Mouse (Mus musculus) heart, embryonic 15.5 days (tissue): ENCODE measurements around the gene Amd1. TPM values are rescaled to one million over a fixed set of nuclear protein-coding genes. Genes with fewer than 3 reads are reported as not detected.
"Not testable (repeated sequence)": the region's sequence is repeated elsewhere in the genome, so short reads cannot be mapped to it uniquely, and the experiment has no call there.

Experiments
- ATAC-seq: fragments of 200-750 bp; cut with Nextera tagmentation; replicated peaks from 2 replicates; pipeline ENCODE4 v1.8.0; 2017; ENCODE audit warnings: low read depth, moderate TSS enrichment; ENCODE audit not compliant: insufficient number of reproducible peaks, insufficient read depth, low FRiP score
- H3K27ac ChIP-seq: fragments of 300-500 bp; sonication (generic); 2 replicates; pipeline ENCODE4 v1.5.1; 2015; ENCODE audit warnings: mild to moderate bottlenecking, inconsistent platforms
- H3K27me3 ChIP-seq: fragments of 300-500 bp; sonication (generic); 2 replicates; pipeline ENCODE4 v1.6.1; 2015; ENCODE audit warnings: inconsistent platforms
- H3K36me3 ChIP-seq: fragments of 300-500 bp; sonication (generic); 2 replicates; pipeline ENCODE4 v1.6.1; 2015; ENCODE audit warnings: mild to moderate bottlenecking, inconsistent platforms
- H3K4me1 ChIP-seq: fragments of 300-500 bp; sonication (generic); replicated peaks from 2 replicates; pipeline ENCODE4 v1.6.1; 2015; ENCODE audit warnings: inconsistent platforms
- H3K4me2 ChIP-seq: fragments of 300-500 bp; sonication (generic); 2 replicates; pipeline ENCODE4 v1.6.1; 2015; ENCODE audit warnings: inconsistent platforms, mild to moderate bottlenecking, moderate library complexity
- H3K4me3 ChIP-seq: fragments of 300-500 bp; sonication (generic); 2 replicates; pipeline ENCODE4 v1.5.1; 2015; ENCODE audit warnings: mild to moderate bottlenecking, inconsistent platforms
- H3K9ac ChIP-seq: fragments of 300-500 bp; sonication (generic); 2 replicates; pipeline ENCODE4 v1.6.1; 2015; ENCODE audit warnings: mild to moderate bottlenecking, inconsistent platforms
- H3K9me3 ChIP-seq: fragments of 300-500 bp; sonication (generic); replicated peaks from 2 replicates; pipeline ENCODE4 v1.6.1; 2016; ENCODE audit warnings: inconsistent platforms
- WGBS: fragments of 180-500 bp; shearing (Covaris S2); methylation state at CpG from one replicate; pipeline ENCODE4 v1.1.7; 2015; ENCODE audit warnings: mixed read lengths; 5-methylcytosine and 5-hydroxymethylcytosine counted together
- polyA plus RNA-seq: library from polyadenylated mRNA; unstranded; fragments of >200 nt; fragmentation: Nextera tagmentation; extraction: Ambion mirVana; gene quantifications from 2 replicates; pipeline ENCODE4 v1.2.1, GENCODE M21; 2015

Amd1 gene
- polyA plus RNA-seq, 1 experiment from 2014 or later, result 34.7 TPM

- WGBS, result 77% methylated on average over 1 of the region's 1 CpGs
- Histone ChIP-seq H3K4me2 (no peak overlapping the region), H3K9me3 (no peaks in the 10 kb centered on the region), H3K4me1 (peaks cover 9% of the 10 kb centered on the region), H3K4me3 (no peak overlapping the region), H3K27me3 (no peaks in the 10 kb centered on the region), H3K9ac (no peak overlapping the region), H3K36me3 (no peaks in the 10 kb centered on the region), H3K27ac (no peak overlapping the region)
- no peak for ATAC-seq
These were observed 28.3 kb upstream of the Amd1 start for GRCm38 (mm10) chr10:40330262-40330661.

- Histone ChIP-seq H3K36me3 (no peaks in the 10 kb centered on the region), H3K9me3 (no peaks in the 10 kb centered on the region), H3K9ac (no peak overlapping the region), H3K4me2 (peak overlapping the region; percentile 25; the same call in 1 of the 2 replicates), H3K27ac (peak overlapping the region; percentile 68), H3K4me1 (peaks cover 9% of the 10 kb centered on the region), H3K4me3 (no peak overlapping the region), H3K27me3 (no peaks in the 10 kb centered on the region)
- 31% methylated on average over 9 of the region's 9 CpGs for WGBS
- ATAC-seq, result peak; percentile 70
These were observed 26.1 kb upstream of the Amd1 start for GRCm38 (mm10) chr10:40328004-40328551.

- Histone ChIP-seq H3K4me2 (no peak overlapping the region), H3K36me3 (no peaks in the 10 kb centered on the region), H3K9me3 (no peaks in the 10 kb centered on the region), H3K4me1 (no peaks in the 10 kb centered on the region), H3K9ac (no peak overlapping the region), H3K27me3 (no peaks in the 10 kb centered on the region), H3K27ac (no peak overlapping the region), H3K4me3 (no peak overlapping the region)
- 90% methylated on average over 10 of the region's 10 CpGs for WGBS
- no peak for ATAC-seq
These were observed 18.3 kb upstream of the Amd1 start for GRCm38 (mm10) chr10:40320306-40320705.

GRCm38 (mm10) chr10:40316841-40317585 is 15.0 kb upstream of the Amd1 start:
- no peak overlapping the region for H3K4me3 ChIP-seq
- peaks cover 6% of the 10 kb centered on the region; the same call in 1 of the 2 replicates for H3K4me1 ChIP-seq
- H3K27ac ChIP-seq, result no peak overlapping the region
- no peaks in the 10 kb centered on the region for H3K9me3 ChIP-seq
- ATAC-seq, result no peak
- no peak overlapping the region for H3K9ac ChIP-seq
- no peaks in the 10 kb centered on the region for H3K36me3 ChIP-seq
- no peak overlapping the region for H3K4me2 ChIP-seq
- H3K27me3 ChIP-seq, result no peaks in the 10 kb centered on the region
- WGBS, result 45% methylated on average over 7 of the region's 7 CpGs

- no peak overlapping the region for H3K9ac ChIP-seq
- H3K4me3 ChIP-seq, result no peak overlapping the region
- H3K27ac ChIP-seq, result peak overlapping the region; percentile 19; the same call in 1 of the 2 replicates
- no peaks in the 10 kb centered on the region for H3K9me3 ChIP-seq
- 52% methylated on average over 4 of the region's 4 CpGs for WGBS
- no peaks in the 10 kb centered on the region for H3K36me3 ChIP-seq
- H3K27me3 ChIP-seq, result no peaks in the 10 kb centered on the region
- no peak for ATAC-seq
- peaks cover 6% of the 10 kb centered on the region; the same call in 1 of the 2 replicates for H3K4me1 ChIP-seq
- H3K4me2 ChIP-seq, result no peak overlapping the region
These were observed 10.8 kb upstream of the Amd1 start for GRCm38 (mm10) chr10:40312781-40313180.

- Histone ChIP-seq H3K27me3 (no peaks in the 10 kb centered on the region), H3K9me3 (no peaks in the 10 kb centered on the region), H3K4me3 (no peak overlapping the region), H3K9ac (no peak overlapping the region), H3K4me2 (no peak overlapping the region), H3K27ac (no peak overlapping the region), H3K36me3 (no peaks in the 10 kb centered on the region), H3K4me1 (peaks cover 6% of the 10 kb centered on the region; the same call in 1 of the 2 replicates)
- WGBS, result 55% methylated on average over 6 of the region's 6 CpGs
- ATAC-seq, result no peak; the same call in 1 of the 2 replicates
These were observed 8.1 kb upstream of the Amd1 start for GRCm38 (mm10) chr10:40309884-40310635.

GRCm38 (mm10) chr10:40307826-40308583 is 6.0 kb upstream of the Amd1 start:
- Histone ChIP-seq H3K9me3 (no peaks in the 10 kb centered on the region), H3K4me1 (peaks cover 6% of the 10 kb centered on the region; the same call in 1 of the 2 replicates), H3K27me3 (no peaks in the 10 kb centered on the region), H3K27ac (no peak overlapping the region), H3K9ac (no peak overlapping the region), H3K4me2 (no peak overlapping the region), H3K36me3 (no peaks in the 10 kb centered on the region), H3K4me3 (no peak overlapping the region)
- 62% methylated on average over 4 of the region's 4 CpGs for WGBS
- no peak for ATAC-seq

- H3K27me3 ChIP-seq, result no peaks in the 10 kb centered on the region
- no peaks in the 10 kb centered on the region for H3K36me3 ChIP-seq
- H3K4me3 ChIP-seq, result no peak overlapping the region
- no peak overlapping the region for H3K27ac ChIP-seq
- H3K9ac ChIP-seq, result no peak overlapping the region
- ATAC-seq, result no peak
- 92% methylated on average over 1 of the region's 1 CpGs for WGBS
- H3K9me3 ChIP-seq, result no peaks in the 10 kb centered on the region
- no peaks in the 10 kb centered on the region for H3K4me1 ChIP-seq
- H3K4me2 ChIP-seq, result no peak overlapping the region
These were observed 4.0 kb upstream of the Amd1 start for GRCm38 (mm10) chr10:40305989-40306388.

- H3K4me1 ChIP-seq, result peaks cover 19% of the 10 kb centered on the region
These were observed 558 bp downstream of the Amd1 start for GRCm38 (mm10) chr10:40301181-40302075.

GRCm38 (mm10) chr10:40300648-40301171 is 1.3 kb downstream of the Amd1 start:
- Histone ChIP-seq H3K4me2 (peak overlapping the region; percentile 86), H3K9me3 (no peaks in the 10 kb centered on the region), H3K27me3 (no peaks in the 10 kb centered on the region), H3K36me3 (no peaks in the 10 kb centered on the region), H3K9ac (peak overlapping the region; percentile 98), H3K4me3 (peak overlapping the region; percentile 96), H3K27ac (peak overlapping the region; percentile 93), H3K4me1 (peaks cover 23% of the 10 kb centered on the region)
- WGBS, result under 1% methylated on average over 36 of the region's 36 CpGs
- peak; percentile 79 for ATAC-seq

More at GRCm38 (mm10) chr10:40301181-40302075, 558 bp downstream of the Amd1 start:
- Histone ChIP-seq H3K9ac (peak overlapping the region; percentile 98), H3K27ac (peak overlapping the region; percentile 93), H3K4me2 (peak overlapping the region; percentile 86), H3K4me3 (peak overlapping the region; percentile 96)
- not testable (repeated sequence) for H3K9me3 ChIP-seq, H3K36me3 ChIP-seq, H3K27me3 ChIP-seq
- WGBS, result 2% methylated on average over 65 of the region's 91 CpGs
- ATAC-seq, result peak; percentile 39
